Mouse (Mus musculus): ENCODE measurements around the gene Gm28048. TPM values are rescaled to one million over a fixed set of nuclear protein-coding genes. Genes with fewer than 3 reads are reported as not detected.

Gm28048 gene
- total and polyA plus RNA-seq, 2 experiments from 2014 or later, result 3.4 TPM; not detected in 1

GRCm38 (mm10) chr11:22879645-22880044 is 102.2 kb downstream of the Gm28048 start:
- Histone ChIP-seq H3K36me3 (ENCODE audit: insufficient read depth, low read length) (no peaks in the 10 kb centered on the region), H3K27me3 (ENCODE audit: insufficient read depth, low read length) (no peaks in the 10 kb centered on the region), H3K4me1 (ENCODE audit: insufficient read depth, low read length) (no peaks in the 10 kb centered on the region), H3K4me2 (ENCODE audit: low read depth, low read length) (no peak overlapping the region), H3K4me3 (ENCODE audit: low read length) (no peak overlapping the region), H3K9me3 (ENCODE audit: low read length) (no peaks in the 10 kb centered on the region), H3K27ac (no peak overlapping the region), H3K9ac (replicated peaks; ENCODE audit: low read length) (no peak overlapping the region)
- WGBS, result 92% methylated on average over 4 of the region's 4 CpGs
- DNase-seq (ENCODE audit: low spot score) (no peak), ATAC-seq (no peak)
- TF ChIP-seq CTCF (IDR thresholded peaks at IDR 0.05; ENCODE audit: low read depth), result no peak

- DNase-seq (ENCODE audit: low spot score) (no peak), ATAC-seq (no peak)
- Histone ChIP-seq H3K4me1 (ENCODE audit: insufficient read depth, low read length) (no peaks in the 10 kb centered on the region; the same call in 1 of the 2 replicates), H3K9me3 (ENCODE audit: low read length) (no peaks in the 10 kb centered on the region), H3K27me3 (ENCODE audit: insufficient read depth, low read length) (no peaks in the 10 kb centered on the region), H3K36me3 (ENCODE audit: insufficient read depth, low read length) (no peaks in the 10 kb centered on the region), H3K27ac (no peak overlapping the region), H3K9ac (replicated peaks; ENCODE audit: low read length) (no peak overlapping the region), H3K4me3 (ENCODE audit: low read length) (no peak overlapping the region), H3K4me2 (ENCODE audit: low read depth, low read length) (no peak overlapping the region)
- no peak for TF ChIP-seq CTCF (IDR thresholded peaks at IDR 0.05; ENCODE audit: low read depth)
- 89% methylated on average over 3 of the region's 3 CpGs for WGBS
These were observed 105.1 kb downstream of the Gm28048 start for GRCm38 (mm10) chr11:22876680-22877330.

- no peaks in the 10 kb centered on the region; the same call in 1 of the 2 replicates for H3K4me1 ChIP-seq (ENCODE audit: insufficient read depth, low read length)
- H3K4me3 ChIP-seq (ENCODE audit: low read length), result no peak overlapping the region
- H3K36me3 ChIP-seq (ENCODE audit: insufficient read depth, low read length), result no peaks in the 10 kb centered on the region
- no peak for TF ChIP-seq CTCF (IDR thresholded peaks at IDR 0.05; ENCODE audit: low read depth)
- H3K27ac ChIP-seq, result no peak overlapping the region
- no peak overlapping the region for H3K4me2 ChIP-seq (ENCODE audit: low read depth, low read length)
- WGBS, result 53% methylated on average over 4 of the region's 4 CpGs
- no peak overlapping the region for H3K9ac ChIP-seq (replicated peaks; ENCODE audit: low read length)
- ATAC-seq (peak; percentile 76), DNase-seq (ENCODE audit: low spot score) (peak; percentile 42)
- H3K27me3 ChIP-seq (ENCODE audit: insufficient read depth, low read length), result no peaks in the 10 kb centered on the region
- H3K9me3 ChIP-seq (ENCODE audit: low read length), result no peaks in the 10 kb centered on the region
These were observed 106.6 kb downstream of the Gm28048 start for GRCm38 (mm10) chr11:22875279-22875678.

- H3K27ac ChIP-seq, result no peak overlapping the region
These were observed 107.1 kb downstream of the Gm28048 start for GRCm38 (mm10) chr11:22874747-22875146.

GRCm38 (mm10) chr11:22873383-22873782 is 108.5 kb downstream of the Gm28048 start:
- ATAC-seq, result no peak
- no peak for TF ChIP-seq CTCF (IDR thresholded peaks at IDR 0.05; ENCODE audit: low read depth)
- DNase-seq (ENCODE audit: low spot score), result peak; percentile 49
- Histone ChIP-seq H3K36me3 (ENCODE audit: insufficient read depth, low read length) (no peaks in the 10 kb centered on the region), H3K9ac (replicated peaks; ENCODE audit: low read length) (no peak overlapping the region), H3K4me2 (ENCODE audit: low read depth, low read length) (no peak overlapping the region), H3K27ac (peak overlapping the region; percentile 4; the same call in 1 of the 2 replicates), H3K4me1 (ENCODE audit: insufficient read depth, low read length) (no peaks in the 10 kb centered on the region; the same call in 1 of the 2 replicates), H3K4me3 (ENCODE audit: low read length) (no peak overlapping the region), H3K9me3 (ENCODE audit: low read length) (no peaks in the 10 kb centered on the region), H3K27me3 (ENCODE audit: insufficient read depth, low read length) (no peaks in the 10 kb centered on the region)
- WGBS, result 38% methylated on average over 4 of the region's 4 CpGs

More at GRCm38 (mm10) chr11:22874747-22875146, 107.1 kb downstream of the Gm28048 start:
- 50% methylated on average over 6 of the region's 6 CpGs for WGBS
- H3K9me3 ChIP-seq (ENCODE audit: low read length), result no peaks in the 10 kb centered on the region
- H3K4me1 ChIP-seq (ENCODE audit: insufficient read depth, low read length), result no peaks in the 10 kb centered on the region; the same call in 1 of the 2 replicates
- no peak overlapping the region for H3K4me2 ChIP-seq (ENCODE audit: low read depth, low read length)
- ATAC-seq, result peak; percentile 12; the same call in 1 of the 2 replicates
- no peak overlapping the region for H3K4me3 ChIP-seq (ENCODE audit: low read length)
- no peaks in the 10 kb centered on the region for H3K36me3 ChIP-seq (ENCODE audit: insufficient read depth, low read length)
- DNase-seq (ENCODE audit: low spot score), result no peak
- no peak overlapping the region for H3K9ac ChIP-seq (replicated peaks; ENCODE audit: low read length)
- no peak for TF ChIP-seq CTCF (IDR thresholded peaks at IDR 0.05; ENCODE audit: low read depth)
- H3K27me3 ChIP-seq (ENCODE audit: insufficient read depth, low read length), result no peaks in the 10 kb centered on the region

- no peaks in the 10 kb centered on the region; the same call in 1 of the 2 replicates for H3K4me1 ChIP-seq (ENCODE audit: insufficient read depth, low read length)
- H3K4me2 ChIP-seq (ENCODE audit: low read depth, low read length), result no peak overlapping the region
- DNase-seq (ENCODE audit: low spot score) (no peak), ATAC-seq (no peak)
- 47% methylated on average over 4 of the region's 4 CpGs for WGBS
- H3K27me3 ChIP-seq (ENCODE audit: insufficient read depth, low read length), result no peaks in the 10 kb centered on the region
- H3K9ac ChIP-seq (replicated peaks; ENCODE audit: low read length), result no peak overlapping the region
- H3K9me3 ChIP-seq (ENCODE audit: low read length), result no peaks in the 10 kb centered on the region
- no peak overlapping the region for H3K27ac ChIP-seq
- no peak for TF ChIP-seq CTCF (IDR thresholded peaks at IDR 0.05; ENCODE audit: low read depth)
- H3K4me3 ChIP-seq (ENCODE audit: low read length), result no peak overlapping the region
- no peaks in the 10 kb centered on the region for H3K36me3 ChIP-seq (ENCODE audit: insufficient read depth, low read length)
These were observed 109.6 kb downstream of the Gm28048 start for GRCm38 (mm10) chr11:22872307-22872680.
